Mouse (Mus musculus): ENCODE results near the gene Olfr1054. TPM values are rescaled to one million over a fixed set of nuclear protein-coding genes. Genes with fewer than 3 reads are reported as not detected.

Olfr1054 gene
- polyA plus RNA-seq, 1 experiment from 2014 or later: not detected

Other genes starting within 250 kb of the Olfr1054 start
- not detected in 2 replicates for gene Olfr1037, start 248.0 kb downstream of the Olfr1054 start, polyA plus RNA-seq (2014; fragmentation: Nextera tagmentation; extraction: Ambion mirVana)
- gene Olfr1039, start 199.5 kb downstream of the Olfr1054 start, polyA plus RNA-seq (2014; fragmentation: Nextera tagmentation; extraction: Ambion mirVana): not detected in 2 replicates
- gene Olfr1040, start 188.7 kb downstream of the Olfr1054 start, polyA plus RNA-seq (2014; fragmentation: Nextera tagmentation; extraction: Ambion mirVana): not detected in 2 replicates
- gene Olfr1042, start 173.6 kb downstream of the Olfr1054 start, polyA plus RNA-seq (2014; fragmentation: Nextera tagmentation; extraction: Ambion mirVana): not detected in 2 replicates
- not detected in 2 replicates for gene Olfr1043, start 167.9 kb downstream of the Olfr1054 start, polyA plus RNA-seq (2014; fragmentation: Nextera tagmentation; extraction: Ambion mirVana)
- gene Olfr1044, start 157.6 kb downstream of the Olfr1054 start, polyA plus RNA-seq (2014; fragmentation: Nextera tagmentation; extraction: Ambion mirVana): not detected in 2 replicates
- not detected in 2 replicates for gene Olfr52, start 149.8 kb downstream of the Olfr1054 start, polyA plus RNA-seq (2014; fragmentation: Nextera tagmentation; extraction: Ambion mirVana)
- gene Olfr1045, start 132.4 kb downstream of the Olfr1054 start, polyA plus RNA-seq (2014; fragmentation: Nextera tagmentation; extraction: Ambion mirVana): not detected in 2 replicates
- not detected in 2 replicates for gene Olfr1046, start 116.1 kb downstream of the Olfr1054 start, polyA plus RNA-seq (2014; fragmentation: Nextera tagmentation; extraction: Ambion mirVana)
- not detected in 2 replicates for gene Olfr1047, start 104.0 kb downstream of the Olfr1054 start, polyA plus RNA-seq (2014; fragmentation: Nextera tagmentation; extraction: Ambion mirVana)
- gene Olfr1048, start 95.1 kb downstream of the Olfr1054 start, polyA plus RNA-seq (2014; fragmentation: Nextera tagmentation; extraction: Ambion mirVana): not detected in 2 replicates
- not detected in 2 replicates for gene Olfr1049, start 77.1 kb downstream of the Olfr1054 start, polyA plus RNA-seq (2014; fragmentation: Nextera tagmentation; extraction: Ambion mirVana)
- gene Olfr1051, start 56.3 kb downstream of the Olfr1054 start, polyA plus RNA-seq (2014; fragmentation: Nextera tagmentation; extraction: Ambion mirVana): not detected in 2 replicates
- gene Olfr1052, start 43.0 kb downstream of the Olfr1054 start, polyA plus RNA-seq (2014; fragmentation: Nextera tagmentation; extraction: Ambion mirVana): not detected in 2 replicates
- not detected in 2 replicates for gene Olfr1053, start 20.1 kb downstream of the Olfr1054 start, polyA plus RNA-seq (2014; fragmentation: Nextera tagmentation; extraction: Ambion mirVana)
- not detected in 2 replicates for gene Olfr1055, start 14.9 kb upstream of the Olfr1054 start, polyA plus RNA-seq (2014; fragmentation: Nextera tagmentation; extraction: Ambion mirVana)
- not detected in 2 replicates for gene Olfr1056, start 27.0 kb upstream of the Olfr1054 start, polyA plus RNA-seq (2014; fragmentation: Nextera tagmentation; extraction: Ambion mirVana)
- not detected in 2 replicates for gene Olfr1057, start 43.0 kb upstream of the Olfr1054 start, polyA plus RNA-seq (2014; fragmentation: Nextera tagmentation; extraction: Ambion mirVana)
- gene Olfr1058, start 53.1 kb upstream of the Olfr1054 start, polyA plus RNA-seq (2014; fragmentation: Nextera tagmentation; extraction: Ambion mirVana): not detected in 2 replicates
- gene Olfr1061, start 78.6 kb upstream of the Olfr1054 start, polyA plus RNA-seq (2014; fragmentation: Nextera tagmentation; extraction: Ambion mirVana): not detected in 2 replicates
- gene Olfr1062, start 91.3 kb upstream of the Olfr1054 start, polyA plus RNA-seq (2014; fragmentation: Nextera tagmentation; extraction: Ambion mirVana): not detected in 2 replicates
- not detected in 2 replicates for gene Olfr1065, start 115.2 kb upstream of the Olfr1054 start, polyA plus RNA-seq (2014; fragmentation: Nextera tagmentation; extraction: Ambion mirVana)
- gene Olfr1066, start 120.8 kb upstream of the Olfr1054 start, polyA plus RNA-seq (2014; fragmentation: Nextera tagmentation; extraction: Ambion mirVana): not detected in 2 replicates
- gene Olfr228, start 152.0 kb upstream of the Olfr1054 start, polyA plus RNA-seq (2014; fragmentation: Nextera tagmentation; extraction: Ambion mirVana): not detected in 2 replicates
- gene Olfr1076, start 173.0 kb upstream of the Olfr1054 start, polyA plus RNA-seq (2014; fragmentation: Nextera tagmentation; extraction: Ambion mirVana): not detected in 2 replicates
- gene Olfr1079, start 207.0 kb upstream of the Olfr1054 start, polyA plus RNA-seq (2014; fragmentation: Nextera tagmentation; extraction: Ambion mirVana): not detected in 2 replicates
- not detected in 2 replicates for gene Olfr1080, start 222.8 kb upstream of the Olfr1054 start, polyA plus RNA-seq (2014; fragmentation: Nextera tagmentation; extraction: Ambion mirVana)

All from forebrain, embryonic 14.5 days (tissue).